Mouse (Mus musculus) bone marrow, adult 2 months (tissue): Measurements from ENCODE around the gene Arhgap9.

Experiments used
- CTCF ChIP-seq: fragments of 200-500 bp; IDR thresholded peaks from 2 replicates; pipeline ENCODE4 v1.5.1; 2011; ENCODE audit warnings: low read length, control low read depth; ENCODE audit not compliant: control insufficient read depth, insufficient read depth
- POLR2A ChIP-seq: fragments of 200-500 bp; IDR thresholded peaks from 2 replicates; pipeline ENCODE4 v1.6.1; 2011; ENCODE audit warnings: low read depth, mild to moderate bottlenecking, control low read depth, low read length, borderline replicate concordance; ENCODE audit not compliant: control insufficient read depth

DNA sequence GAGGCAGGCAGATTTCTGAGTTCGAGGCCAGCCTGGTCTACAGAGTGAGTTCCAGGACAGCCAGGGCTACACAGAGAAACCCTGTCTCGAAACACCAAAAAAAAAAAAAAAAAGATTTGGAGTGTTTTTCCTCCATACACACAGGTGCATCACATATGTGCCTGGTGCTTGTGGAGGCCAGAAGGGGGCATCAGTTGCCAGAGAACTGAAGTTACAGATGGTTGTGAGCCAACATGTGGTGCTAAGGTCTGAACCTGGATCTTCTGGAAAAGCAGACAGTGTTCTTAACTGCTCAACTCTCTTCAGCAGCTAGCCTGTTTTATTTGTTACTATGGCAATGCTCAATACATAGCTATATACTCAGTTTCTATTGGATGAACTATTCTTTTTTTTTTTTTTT is 42.0 kb upstream of the Arhgap9 start:
- no peak for TF ChIP-seq POLR2A
- no peak for TF ChIP-seq CTCF
